Mouse (Mus musculus): ENCODE data around the gene Pcx. TPM values are rescaled to one million over a fixed set of nuclear protein-coding genes. Genes with fewer than 3 reads are reported as not detected.

Gene Pcx
- polyA plus RNA-seq, 1 experiment from 2014 or later = 9.7 TPM

- Histone ChIP-seq H3K27ac (ENCODE audit: low read depth) (no peak overlapping the region), H3K4me2 (ENCODE audit: low read length) (no peak overlapping the region), H3K36me3 (ENCODE audit: control insufficient read depth, insufficient read depth, low read length) (no peaks in the 10 kb centered on the region), H3K4me1 (replicated peaks; ENCODE audit: control insufficient read depth, insufficient read depth, low read length) (no peaks in the 10 kb centered on the region), H3K9ac (ENCODE audit: low read length) (no peak overlapping the region), H3K4me3 (ENCODE audit: low read depth, low read length) (no peak overlapping the region), H3K27me3 (replicated peaks; ENCODE audit: control insufficient read depth, insufficient read depth, low read length) (no peaks in the 10 kb centered on the region), H3K9me3 (ENCODE audit: control insufficient read depth, low read length) (no peaks in the 10 kb centered on the region)
- ATAC-seq (replicated peaks; ENCODE audit: low FRiP score, low TSS enrichment, low read depth) (no peak), DNase-seq (ENCODE audit: low spot score) (no peak)
- WGBS = 84% methylated on average over 2 of the region's 2 CpGs
Observed at GRCm38 (mm10) chr19:4534646-4535045, 24.4 kb downstream of the Pcx start.

DNA sequence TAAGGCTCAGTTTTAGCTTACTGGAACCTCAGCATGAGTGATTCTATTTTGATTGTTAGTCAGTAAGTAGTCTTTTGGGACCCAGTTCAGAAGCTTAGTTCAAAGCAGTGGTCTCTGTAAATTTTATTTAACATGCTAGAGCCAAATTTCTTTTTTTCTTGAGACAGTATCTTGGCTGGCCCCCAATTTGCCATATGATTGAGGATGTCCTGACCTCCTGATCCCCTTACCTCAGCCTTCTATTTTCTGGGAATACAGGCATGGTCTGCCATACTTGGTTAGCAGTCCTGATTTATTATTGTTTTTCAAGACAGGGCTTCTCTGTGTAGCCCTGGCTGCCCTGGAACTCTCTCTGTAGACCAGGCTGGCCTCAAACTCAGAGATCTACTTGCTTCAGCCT is 25.6 kb downstream of the Pcx start:
- H3K27me3 ChIP-seq (replicated peaks; ENCODE audit: control insufficient read depth, insufficient read depth, low read length) = no peaks in the 10 kb centered on the region
- no peaks in the 10 kb centered on the region for H3K4me1 ChIP-seq (replicated peaks; ENCODE audit: control insufficient read depth, insufficient read depth, low read length)
- ATAC-seq (replicated peaks; ENCODE audit: low FRiP score, low TSS enrichment, low read depth) (no peak), DNase-seq (ENCODE audit: low spot score) (no peak)
- H3K9me3 ChIP-seq (ENCODE audit: control insufficient read depth, low read length) = 0 out of 2 replicates have a peak, but pooled peaks cover 3% of the 10 kb centered on the region
- H3K4me2 ChIP-seq (ENCODE audit: low read length) = no peak overlapping the region
- H3K9ac ChIP-seq (ENCODE audit: low read length) = no peak overlapping the region
- no peak overlapping the region for H3K4me3 ChIP-seq (ENCODE audit: low read depth, low read length)
- no peaks in the 10 kb centered on the region for H3K36me3 ChIP-seq (ENCODE audit: control insufficient read depth, insufficient read depth, low read length)
- H3K27ac ChIP-seq (ENCODE audit: low read depth) = no peak overlapping the region

DNA sequence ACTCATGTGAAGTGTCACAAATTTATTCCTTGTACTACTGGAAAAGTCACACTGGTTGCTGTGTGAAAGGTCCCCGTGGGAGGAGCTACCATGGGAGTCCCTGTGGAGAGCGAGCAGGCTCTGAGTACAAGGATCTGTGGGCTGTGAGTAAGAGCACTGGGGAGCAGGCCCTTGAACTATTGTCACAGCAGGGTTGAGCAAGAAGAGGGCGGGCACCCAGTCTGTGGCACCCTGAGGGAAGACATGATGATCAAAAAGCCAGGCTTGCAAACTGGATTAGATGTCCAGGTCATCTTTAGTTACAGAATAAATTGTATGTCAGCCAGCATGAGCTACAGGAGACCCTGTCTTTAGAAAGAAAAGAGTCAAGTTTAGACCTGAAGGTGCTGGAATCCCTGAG is 26.3 kb downstream of the Pcx start:
- Histone ChIP-seq H3K36me3 (ENCODE audit: control insufficient read depth, insufficient read depth, low read length) (no peaks in the 10 kb centered on the region), H3K27ac (ENCODE audit: low read depth) (no peak overlapping the region), H3K4me1 (replicated peaks; ENCODE audit: control insufficient read depth, insufficient read depth, low read length) (no peaks in the 10 kb centered on the region), H3K9me3 (ENCODE audit: control insufficient read depth, low read length) (0 out of 2 replicates have a peak, but pooled peaks cover 3% of the 10 kb centered on the region), H3K4me3 (ENCODE audit: low read depth, low read length) (no peak overlapping the region), H3K27me3 (replicated peaks; ENCODE audit: control insufficient read depth, insufficient read depth, low read length) (no peaks in the 10 kb centered on the region), H3K9ac (ENCODE audit: low read length) (no peak overlapping the region), H3K4me2 (ENCODE audit: low read length) (no peak overlapping the region)
- no peak for DNase-seq (ENCODE audit: low spot score)
- 64% methylated on average over 3 of the region's 3 CpGs for WGBS
- ATAC-seq (replicated peaks; ENCODE audit: low FRiP score, low TSS enrichment, low read depth) = no peak

DNA sequence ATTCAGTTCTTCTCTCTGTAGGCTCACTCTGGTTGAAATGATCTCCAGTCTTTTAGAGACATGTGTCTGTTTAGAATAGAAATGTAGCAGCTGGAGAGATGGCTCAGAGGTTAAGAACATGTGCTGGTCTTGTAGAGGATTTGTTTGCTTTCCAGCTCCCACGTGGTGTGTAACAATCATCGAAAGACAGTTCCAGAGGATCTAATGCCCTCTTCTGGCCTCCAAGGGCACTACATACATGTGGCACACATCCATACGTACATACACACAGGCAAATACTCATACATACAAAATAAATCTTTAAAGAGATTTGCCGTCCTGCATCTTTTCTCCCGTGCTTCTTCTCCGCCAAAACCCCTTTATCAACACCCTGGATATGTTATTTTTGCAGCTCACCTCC is 30.0 kb downstream of the Pcx start:
- WGBS = 87% methylated on average over 6 of the region's 6 CpGs
- H3K4me2 ChIP-seq (ENCODE audit: low read length) = no peak overlapping the region
- H3K9ac ChIP-seq (ENCODE audit: low read length) = no peak overlapping the region
- 0 out of 2 replicates have a peak, but pooled peaks cover 3% of the 10 kb centered on the region for H3K9me3 ChIP-seq (ENCODE audit: control insufficient read depth, low read length)
- H3K36me3 ChIP-seq (ENCODE audit: control insufficient read depth, insufficient read depth, low read length) = no peaks in the 10 kb centered on the region
- H3K4me3 ChIP-seq (ENCODE audit: low read depth, low read length) = no peak overlapping the region
- DNase-seq (ENCODE audit: low spot score) (no peak), ATAC-seq (replicated peaks; ENCODE audit: low FRiP score, low TSS enrichment, low read depth) (no peak)
- H3K27me3 ChIP-seq (replicated peaks; ENCODE audit: control insufficient read depth, insufficient read depth, low read length) = no peaks in the 10 kb centered on the region
- no peak overlapping the region for H3K27ac ChIP-seq (ENCODE audit: low read depth)
- no peaks in the 10 kb centered on the region for H3K4me1 ChIP-seq (replicated peaks; ENCODE audit: control insufficient read depth, insufficient read depth, low read length)

DNA sequence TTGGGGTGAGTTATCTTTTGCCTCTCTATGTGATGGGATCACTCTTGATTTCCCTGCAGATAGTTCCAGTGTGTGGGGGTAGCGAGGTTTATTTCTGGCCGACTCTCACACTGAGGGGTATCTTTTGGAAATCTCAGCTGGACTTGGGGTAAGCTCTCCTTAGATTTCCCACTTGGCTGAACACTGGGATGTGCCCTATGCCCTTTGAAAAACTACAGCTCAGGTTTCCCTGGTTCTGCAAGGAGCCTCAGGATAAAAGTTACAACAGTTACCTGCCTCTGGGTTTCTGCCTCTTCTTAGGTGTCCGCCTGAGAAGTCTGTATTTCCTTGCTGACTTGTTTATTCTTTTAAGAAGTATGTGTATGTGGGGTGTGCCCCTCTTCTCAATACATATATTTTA is 30.7 kb downstream of the Pcx start:
- ATAC-seq (replicated peaks; ENCODE audit: low FRiP score, low TSS enrichment, low read depth) = no peak
- no peak overlapping the region for H3K4me2 ChIP-seq (ENCODE audit: low read length)
- H3K9me3 ChIP-seq (ENCODE audit: control insufficient read depth, low read length) = 0 out of 2 replicates have a peak, but pooled peaks cover 3% of the 10 kb centered on the region
- WGBS = 87% methylated on average over 3 of the region's 3 CpGs
- no peak overlapping the region for H3K4me3 ChIP-seq (ENCODE audit: low read depth, low read length)
- H3K27me3 ChIP-seq (replicated peaks; ENCODE audit: control insufficient read depth, insufficient read depth, low read length) = no peaks in the 10 kb centered on the region
- no peaks in the 10 kb centered on the region for H3K36me3 ChIP-seq (ENCODE audit: control insufficient read depth, insufficient read depth, low read length)
- no peaks in the 10 kb centered on the region for H3K4me1 ChIP-seq (replicated peaks; ENCODE audit: control insufficient read depth, insufficient read depth, low read length)
- no peak overlapping the region for H3K27ac ChIP-seq (ENCODE audit: low read depth)
- H3K9ac ChIP-seq (ENCODE audit: low read length) = no peak overlapping the region
- DNase-seq (ENCODE audit: low spot score) = no peak

DNA sequence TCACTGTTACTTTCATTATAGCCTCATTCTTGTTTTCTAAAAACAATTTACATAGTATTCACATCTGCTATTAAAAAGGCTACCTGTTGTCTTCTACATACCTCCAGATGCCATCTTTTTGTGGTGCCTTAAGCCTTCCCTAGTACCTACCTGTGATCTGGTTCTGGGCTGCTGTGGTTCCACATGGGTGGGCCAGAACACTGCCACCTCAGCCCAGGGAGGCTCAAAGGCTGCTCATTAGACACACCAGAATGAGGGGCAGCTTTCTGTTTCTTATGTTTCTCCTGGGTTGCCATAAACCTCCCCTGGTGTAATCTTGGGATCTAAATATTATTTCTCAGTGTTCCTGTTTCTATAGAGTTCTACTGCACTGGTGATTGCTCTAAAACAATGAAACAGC is 31.8 kb downstream of the Pcx start:
- Histone ChIP-seq H3K4me3 (ENCODE audit: low read depth, low read length) (no peak overlapping the region), H3K27me3 (replicated peaks; ENCODE audit: control insufficient read depth, insufficient read depth, low read length) (no peaks in the 10 kb centered on the region), H3K27ac (ENCODE audit: low read depth) (no peak overlapping the region), H3K4me2 (ENCODE audit: low read length) (no peak overlapping the region), H3K9me3 (ENCODE audit: control insufficient read depth, low read length) (0 out of 2 replicates have a peak, but pooled peaks cover 3% of the 10 kb centered on the region), H3K4me1 (replicated peaks; ENCODE audit: control insufficient read depth, insufficient read depth, low read length) (no peaks in the 10 kb centered on the region), H3K9ac (ENCODE audit: low read length) (no peak overlapping the region), H3K36me3 (ENCODE audit: control insufficient read depth, insufficient read depth, low read length) (no peaks in the 10 kb centered on the region)
- ATAC-seq (replicated peaks; ENCODE audit: low FRiP score, low TSS enrichment, low read depth) (no peak), DNase-seq (ENCODE audit: low spot score) (no peak)

GRCm38 (mm10) chr19:4545091-4545490 is 34.8 kb downstream of the Pcx start:
- DNase-seq (ENCODE audit: low spot score) (no peak), ATAC-seq (replicated peaks; ENCODE audit: low FRiP score, low TSS enrichment, low read depth) (no peak)
- H3K9me3 ChIP-seq (ENCODE audit: control insufficient read depth, low read length) = 0 out of 2 replicates have a peak, but pooled peaks cover 3% of the 10 kb centered on the region
- no peak overlapping the region for H3K9ac ChIP-seq (ENCODE audit: low read length)
- H3K27me3 ChIP-seq (replicated peaks; ENCODE audit: control insufficient read depth, insufficient read depth, low read length) = no peaks in the 10 kb centered on the region
- WGBS = 79% methylated on average over 4 of the region's 4 CpGs
- H3K4me2 ChIP-seq (ENCODE audit: low read length) = no peak overlapping the region
- H3K4me3 ChIP-seq (ENCODE audit: low read depth, low read length) = no peak overlapping the region
- H3K27ac ChIP-seq (ENCODE audit: low read depth) = no peak overlapping the region
- H3K36me3 ChIP-seq (ENCODE audit: control insufficient read depth, insufficient read depth, low read length) = no peaks in the 10 kb centered on the region
- H3K4me1 ChIP-seq (replicated peaks; ENCODE audit: control insufficient read depth, insufficient read depth, low read length) = no peaks in the 10 kb centered on the region

DNA sequence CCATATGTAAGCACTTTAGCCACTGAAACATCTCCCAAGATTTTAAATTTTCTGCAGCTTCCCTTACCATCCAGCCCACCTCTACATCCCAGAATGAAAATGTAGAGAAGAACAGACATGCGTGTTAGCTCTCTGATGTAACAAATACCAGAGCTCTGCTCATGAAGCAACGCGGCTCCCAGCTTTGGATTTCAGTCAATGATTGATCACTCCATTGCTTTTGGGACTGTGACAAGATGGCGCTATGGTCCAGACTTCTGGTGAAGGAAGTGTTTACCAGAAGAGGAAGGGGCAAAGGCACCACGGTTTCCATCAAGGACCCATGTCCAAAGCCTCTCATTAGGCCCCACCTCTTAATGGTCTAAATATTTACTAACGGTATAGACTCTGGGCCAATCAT is 35.6 kb downstream of the Pcx start:
- ATAC-seq (replicated peaks; ENCODE audit: low FRiP score, low TSS enrichment, low read depth) (no peak), DNase-seq (ENCODE audit: low spot score) (no peak)
- H3K4me2 ChIP-seq (ENCODE audit: low read length) = no peak overlapping the region
- H3K4me3 ChIP-seq (ENCODE audit: low read depth, low read length) = no peak overlapping the region
- H3K27me3 ChIP-seq (replicated peaks; ENCODE audit: control insufficient read depth, insufficient read depth, low read length) = no peaks in the 10 kb centered on the region
- no peak overlapping the region for H3K9ac ChIP-seq (ENCODE audit: low read length)
- H3K36me3 ChIP-seq (ENCODE audit: control insufficient read depth, insufficient read depth, low read length) = no peaks in the 10 kb centered on the region
- H3K4me1 ChIP-seq (replicated peaks; ENCODE audit: control insufficient read depth, insufficient read depth, low read length) = no peaks in the 10 kb centered on the region
- no peak overlapping the region for H3K27ac ChIP-seq (ENCODE audit: low read depth)
- 78% methylated on average over 6 of the region's 6 CpGs for WGBS
- H3K9me3 ChIP-seq (ENCODE audit: control insufficient read depth, low read length) = no peaks in the 10 kb centered on the region

GRCm38 (mm10) chr19:4547801-4548200 is 37.5 kb downstream of the Pcx start:
- no peak overlapping the region for H3K4me3 ChIP-seq (ENCODE audit: low read depth, low read length)
- no peak overlapping the region for H3K4me2 ChIP-seq (ENCODE audit: low read length)
- H3K9me3 ChIP-seq (ENCODE audit: control insufficient read depth, low read length) = no peaks in the 10 kb centered on the region
- H3K36me3 ChIP-seq (ENCODE audit: control insufficient read depth, insufficient read depth, low read length) = no peaks in the 10 kb centered on the region
- no peaks in the 10 kb centered on the region for H3K4me1 ChIP-seq (replicated peaks; ENCODE audit: control insufficient read depth, insufficient read depth, low read length)
- H3K27ac ChIP-seq (ENCODE audit: low read depth) = no peak overlapping the region
- H3K9ac ChIP-seq (ENCODE audit: low read length) = no peak overlapping the region
- WGBS = 72% methylated on average over 6 of the region's 6 CpGs
- H3K27me3 ChIP-seq (replicated peaks; ENCODE audit: control insufficient read depth, insufficient read depth, low read length) = no peaks in the 10 kb centered on the region
- ATAC-seq (replicated peaks; ENCODE audit: low FRiP score, low TSS enrichment, low read depth) (no peak), DNase-seq (ENCODE audit: low spot score) (no peak)
